Mouse (Mus musculus): ENCODE measurements at regions not wholly inside any gene's neighbourhood (a gene's known extent, or its start where the extent isn't known, plus 50 kb on each side); places are given as distances from the start of the nearest gene placed in this dataset.

DNA sequence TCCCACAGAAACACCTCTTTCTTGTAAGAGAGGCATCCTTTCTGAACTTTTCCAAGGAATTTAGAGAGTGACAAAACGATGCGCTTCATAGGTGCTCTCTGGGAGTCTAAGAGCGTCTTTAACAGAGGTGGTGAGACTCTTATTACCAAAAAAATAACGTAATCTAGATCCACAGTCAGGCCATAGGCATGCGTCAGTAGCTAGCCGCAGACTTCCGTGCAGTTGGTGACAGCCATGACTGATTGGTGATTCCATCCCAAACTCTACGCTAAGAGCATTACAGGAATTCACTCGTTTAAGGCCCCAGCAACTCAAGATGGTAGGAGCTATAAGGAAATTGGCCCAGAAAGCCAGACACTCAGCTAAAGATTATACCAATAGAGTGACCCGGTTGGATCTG lies 197.4 kb downstream of the Sox9 start:
- no peak for DNase-seq (ENCODE audit: low read depth, low spot score)

DNA sequence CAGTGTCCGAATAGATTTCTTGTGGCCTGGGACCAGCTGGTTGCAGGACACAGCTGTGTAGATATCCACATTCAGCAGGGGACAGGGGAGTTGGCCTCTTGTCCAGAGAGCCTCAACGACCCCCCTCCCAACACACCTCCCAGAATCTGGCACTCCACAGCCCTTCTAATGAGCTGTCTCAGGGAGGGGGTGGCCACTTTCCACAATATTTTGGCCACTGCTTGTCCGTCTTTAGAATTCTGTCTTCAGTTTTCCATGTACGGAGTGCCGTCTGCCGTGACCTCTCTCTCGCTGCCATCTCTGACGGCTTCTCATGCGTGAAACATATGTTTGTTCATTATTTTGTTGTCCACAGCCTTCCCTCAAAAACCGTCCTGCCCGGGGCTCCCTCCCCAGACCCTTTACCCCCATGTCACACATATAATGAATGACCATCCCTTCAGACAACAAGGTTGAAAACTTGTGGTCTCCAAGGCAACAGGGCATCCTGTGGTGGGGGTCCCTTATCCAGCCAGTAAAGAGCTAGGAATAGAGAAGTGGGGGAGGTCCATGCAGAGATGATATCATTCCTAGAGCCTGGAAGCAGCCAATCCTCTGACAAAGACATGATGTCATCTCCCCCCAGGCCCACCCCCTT lies 200.3 kb downstream of the Sox9 start:
- DNase-seq (ENCODE audit: low read depth, low spot score) = no peak

DNA sequence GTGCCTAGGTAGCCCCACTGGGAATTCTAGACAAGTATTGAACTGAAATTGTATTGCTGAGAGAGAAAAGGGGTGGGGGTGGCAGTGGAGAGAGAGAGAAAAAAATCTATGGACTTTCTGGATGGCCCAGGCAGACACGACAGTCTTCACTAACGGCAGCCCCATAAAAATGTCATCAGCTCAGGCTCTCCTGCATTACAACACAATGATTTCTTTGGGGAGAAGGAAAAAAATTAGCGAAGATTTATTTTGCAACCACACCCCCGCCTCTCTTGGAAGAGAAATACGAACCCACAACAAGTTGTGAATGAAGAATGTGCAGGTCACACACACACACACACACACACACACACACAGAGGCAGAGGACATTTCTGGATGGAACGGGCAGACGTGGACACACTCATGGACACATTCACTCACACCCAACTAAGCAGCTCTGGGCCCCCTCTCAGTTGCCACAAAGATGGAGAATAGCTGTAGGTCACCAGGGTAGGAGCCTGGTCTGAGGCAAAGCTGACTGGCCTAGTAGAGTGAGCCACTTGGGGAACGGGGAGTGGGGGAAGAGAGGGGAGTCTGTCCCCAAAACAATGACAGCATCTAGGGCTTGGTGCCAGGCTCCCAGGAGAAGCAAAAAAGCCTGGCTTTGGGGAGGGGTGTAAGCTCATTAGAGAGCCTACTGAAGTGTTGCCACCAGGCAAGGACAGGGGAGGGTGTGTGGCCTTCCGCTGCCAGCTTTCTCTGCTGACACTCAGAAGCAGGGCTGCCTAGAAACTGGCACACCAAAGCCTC lies 201.0 kb downstream of the Sox9 start:
- peak; percentile 18 for DNase-seq (ENCODE audit: low read depth, low spot score)

DNA sequence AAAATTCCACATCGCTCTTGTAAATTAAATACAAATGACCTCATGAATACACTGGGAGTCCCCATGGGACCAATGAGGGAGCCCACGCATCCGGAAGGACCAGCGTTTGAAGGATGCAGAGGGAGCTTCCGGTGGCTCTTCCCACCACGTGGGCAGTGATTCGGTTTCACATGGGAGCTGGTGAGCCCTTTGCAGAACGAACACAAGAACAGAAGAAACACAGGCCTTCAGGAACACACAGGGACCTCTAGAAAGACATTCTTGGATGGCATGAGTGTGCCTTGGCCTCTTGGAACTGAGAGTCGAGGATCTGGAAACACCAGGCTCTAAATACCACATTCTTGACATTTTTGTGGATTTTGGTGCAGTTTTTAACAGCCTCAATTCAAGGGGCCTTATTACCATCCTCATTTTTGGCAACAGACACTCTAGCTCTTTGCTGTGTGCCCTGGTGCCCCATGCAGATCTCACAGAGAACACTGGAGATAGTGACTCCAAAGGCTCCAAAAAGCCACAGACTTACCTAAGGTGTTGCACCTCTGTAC lies 204.1 kb downstream of the Sox9 start:
- DNase-seq (ENCODE audit: low read depth, low spot score) = no peak

DNA sequence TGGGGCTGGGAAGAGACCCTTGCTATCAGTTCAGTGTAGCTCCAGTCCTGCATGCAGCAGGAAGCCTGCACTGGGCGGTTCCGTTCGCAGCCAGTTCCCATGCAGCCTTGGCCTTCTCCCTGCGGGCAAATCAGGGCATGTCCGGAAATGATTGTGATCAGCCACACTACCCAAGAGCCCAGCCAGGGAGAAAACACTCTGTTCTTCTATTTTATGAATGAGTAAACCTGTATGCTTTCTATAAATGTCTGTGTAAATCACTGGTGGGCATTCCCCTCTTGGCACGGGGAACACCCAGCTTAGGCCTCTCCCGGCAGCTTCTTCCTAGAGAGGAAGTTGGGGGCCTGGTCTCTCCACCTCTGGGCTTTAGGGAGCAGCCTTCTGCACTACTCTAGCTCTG lies 205.8 kb downstream of the Sox9 start:
- no peak for DNase-seq (ENCODE audit: low read depth, low spot score)

DNA sequence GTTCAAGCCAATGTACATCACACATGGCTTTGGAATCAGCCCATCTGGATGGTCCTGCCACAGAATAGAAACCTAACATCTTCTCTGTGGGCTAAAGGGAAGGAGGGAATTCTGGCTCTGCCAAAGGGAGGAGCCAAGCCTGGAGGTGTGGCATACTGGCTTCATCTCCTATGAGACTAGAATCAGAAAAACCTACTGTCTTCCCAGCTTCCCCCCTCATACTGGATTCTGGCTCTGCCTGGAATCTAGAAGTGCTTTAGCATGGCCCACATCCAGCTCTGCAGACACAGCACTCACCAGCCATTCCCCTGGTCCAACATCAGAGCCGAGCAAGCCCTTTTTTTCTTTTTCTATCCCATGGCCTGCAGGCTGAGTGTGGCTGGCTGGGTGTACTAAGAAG lies 206.9 kb downstream of the Sox9 start:
- peak; percentile 58 for DNase-seq (ENCODE audit: low read depth, low spot score)

DNA sequence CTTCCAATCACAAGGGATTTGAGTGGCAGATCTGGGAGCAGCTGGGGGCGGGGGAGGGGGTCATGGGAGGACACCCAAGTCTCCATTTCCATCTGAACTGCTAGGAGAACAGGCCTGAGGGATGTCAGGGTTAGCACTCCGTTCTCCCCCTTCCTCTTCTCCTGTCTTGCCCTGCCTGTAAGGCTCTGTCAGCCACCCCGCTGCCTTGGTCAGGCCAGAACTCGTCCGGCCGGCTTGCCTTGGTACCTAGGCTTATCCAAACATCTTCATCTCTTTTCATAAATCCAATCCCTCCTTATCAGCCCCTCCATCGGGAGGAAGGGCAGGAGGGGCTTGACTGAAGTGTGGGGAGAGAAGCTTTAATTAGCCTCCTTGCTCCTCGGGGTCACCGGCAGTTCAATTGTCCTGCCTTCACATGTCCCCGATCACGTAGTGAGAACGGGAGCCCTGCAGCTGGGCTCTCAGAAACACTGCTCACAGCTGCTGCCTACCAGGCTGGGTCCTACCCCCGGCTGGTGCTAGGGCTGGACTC lies 208.0 kb downstream of the Sox9 start:
- DNase-seq (ENCODE audit: low read depth, low spot score) = no peak

DNA sequence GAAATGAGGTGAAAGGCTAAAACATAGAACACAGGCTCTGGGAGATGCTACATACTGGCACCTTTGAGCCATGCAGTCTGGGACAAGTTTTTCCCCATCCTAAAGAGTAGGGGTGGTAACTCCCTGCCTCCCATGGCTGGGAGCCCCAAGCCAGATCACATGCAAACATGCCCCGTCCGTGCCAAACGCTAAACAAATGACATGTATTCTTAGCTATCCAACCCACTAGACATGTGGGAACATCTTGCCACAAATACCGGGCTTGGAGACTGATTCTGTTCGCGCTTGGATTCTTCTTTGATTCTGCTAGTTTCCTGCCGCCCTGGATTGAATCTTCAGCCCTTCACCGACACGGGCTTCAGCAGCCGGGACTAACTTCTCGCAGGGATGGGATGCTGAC lies 208.7 kb downstream of the Sox9 start:
- no peak for DNase-seq (ENCODE audit: low read depth, low spot score)

DNA sequence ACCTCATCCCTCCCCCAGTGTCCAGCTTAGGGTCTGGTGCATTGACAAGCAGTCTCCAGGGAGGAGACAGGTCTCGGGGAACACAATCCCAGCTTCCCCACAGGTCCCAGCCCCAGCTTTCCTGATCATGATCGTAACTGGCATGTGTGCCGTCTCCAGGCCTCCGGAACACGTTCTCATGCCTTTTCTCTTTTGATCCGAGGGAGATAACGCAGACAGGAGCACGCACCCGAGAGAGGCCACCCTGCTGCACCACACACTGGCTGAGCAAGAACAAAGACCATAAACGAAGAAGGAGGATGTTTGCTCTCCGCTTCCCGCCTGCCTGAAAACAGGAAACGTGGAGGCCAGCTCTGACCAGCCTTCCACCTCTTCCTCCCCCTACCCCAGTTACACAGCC lies 209.8 kb downstream of the Sox9 start:
- no peak for DNase-seq (ENCODE audit: low read depth, low spot score)

DNA sequence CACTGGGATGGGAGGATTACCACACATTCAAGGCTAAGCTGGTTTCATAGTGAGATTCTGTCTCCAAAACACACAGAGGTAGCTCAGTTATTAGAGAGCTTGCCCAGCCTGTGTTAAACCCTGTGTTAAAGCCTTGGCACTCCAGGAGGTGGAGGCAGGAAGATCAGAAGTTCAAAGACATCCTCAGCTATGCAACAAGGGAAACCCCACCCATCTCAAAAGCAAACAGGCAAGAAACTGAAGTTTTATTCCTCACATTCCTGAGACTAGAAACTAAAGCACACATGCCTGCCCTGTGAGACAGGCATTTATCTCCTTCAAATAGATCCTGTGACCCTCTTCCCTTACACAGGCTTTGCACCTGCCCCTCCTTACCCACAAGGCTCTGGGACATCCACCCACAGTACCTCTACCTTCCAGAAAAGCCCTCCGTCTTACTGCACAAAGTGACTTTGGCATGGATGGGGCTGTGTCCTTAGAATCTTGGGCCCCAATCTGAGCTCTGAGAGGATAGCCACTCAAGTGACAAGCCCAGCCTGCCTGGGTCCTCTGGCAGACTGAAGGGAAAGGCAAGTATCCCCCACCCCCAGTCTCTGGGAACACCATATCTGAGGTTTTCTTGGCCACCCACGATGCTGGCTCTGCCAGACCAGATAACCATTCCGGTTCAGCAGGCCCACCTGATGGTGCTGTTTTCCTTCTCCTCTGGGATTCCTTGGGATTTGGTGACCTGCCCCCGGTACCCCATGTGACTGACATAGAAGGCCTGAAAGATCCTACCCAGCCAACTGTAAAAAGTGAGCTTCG lies 217.0 kb downstream of the Sox9 start:
- DNase-seq (ENCODE audit: low read depth, low spot score) = no peak

DNA sequence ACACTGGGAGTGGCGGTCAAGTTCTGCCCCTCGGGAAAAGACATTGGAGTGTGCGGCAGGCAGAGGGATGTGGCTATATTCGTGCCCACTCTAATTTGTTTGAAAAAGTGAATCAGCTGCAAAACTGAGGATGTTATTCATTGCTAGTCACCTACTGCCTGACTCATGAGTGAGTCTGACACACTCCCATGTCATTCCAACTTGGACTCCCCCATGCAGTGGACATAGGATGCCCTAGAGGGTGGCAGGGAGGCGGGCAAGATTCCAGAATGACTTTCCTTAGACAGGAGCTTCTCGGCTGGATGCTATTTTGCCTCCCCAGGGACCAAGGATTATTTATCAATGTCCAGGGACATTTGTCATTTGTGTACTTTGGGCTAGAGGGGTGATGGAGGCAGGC lies 219.0 kb downstream of the Sox9 start:
- peak; percentile 29 for DNase-seq (ENCODE audit: low read depth, low spot score)

DNA sequence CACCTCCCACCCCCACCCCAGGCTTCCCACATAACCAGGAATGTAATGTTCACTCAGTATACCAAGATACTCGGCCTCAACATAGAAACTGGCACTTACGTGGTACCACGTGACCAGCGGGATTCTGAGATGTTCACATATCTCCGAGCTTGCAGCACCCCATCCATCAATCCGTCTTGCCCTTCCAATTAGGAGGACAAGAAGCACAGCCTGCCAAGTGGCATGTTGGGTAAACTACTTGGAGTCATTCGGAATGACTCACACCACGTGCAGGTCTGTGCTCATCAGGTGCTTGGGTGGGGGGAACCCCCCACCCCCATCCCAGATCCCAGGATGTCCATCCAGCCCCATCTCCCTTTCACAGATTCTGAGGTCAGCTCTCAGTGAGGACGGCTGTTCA lies 223.9 kb downstream of the Sox9 start:
- DNase-seq (ENCODE audit: low read depth, low spot score) = no peak

DNA sequence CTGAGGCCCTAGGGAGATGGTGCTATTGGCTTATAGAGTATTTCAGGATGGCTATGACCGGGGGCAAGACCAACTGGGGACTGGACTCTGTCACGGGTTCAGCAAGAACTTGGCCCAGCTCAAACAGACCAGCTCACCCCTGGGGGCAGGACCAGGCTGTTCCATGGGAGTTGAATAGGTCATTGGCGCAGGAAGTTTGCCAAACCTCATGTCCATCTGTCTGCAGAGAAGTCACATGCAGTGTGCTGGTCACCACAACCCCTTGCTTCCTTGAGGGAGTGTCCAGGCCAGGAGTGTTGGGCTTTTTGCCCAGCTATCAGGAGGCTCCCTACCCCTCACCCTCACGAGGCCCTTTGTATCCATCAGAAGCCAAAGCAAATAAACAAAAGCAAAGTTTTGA lies 226.5 kb downstream of the Sox9 start:
- DNase-seq (ENCODE audit: low read depth, low spot score) = peak; percentile 30

DNA sequence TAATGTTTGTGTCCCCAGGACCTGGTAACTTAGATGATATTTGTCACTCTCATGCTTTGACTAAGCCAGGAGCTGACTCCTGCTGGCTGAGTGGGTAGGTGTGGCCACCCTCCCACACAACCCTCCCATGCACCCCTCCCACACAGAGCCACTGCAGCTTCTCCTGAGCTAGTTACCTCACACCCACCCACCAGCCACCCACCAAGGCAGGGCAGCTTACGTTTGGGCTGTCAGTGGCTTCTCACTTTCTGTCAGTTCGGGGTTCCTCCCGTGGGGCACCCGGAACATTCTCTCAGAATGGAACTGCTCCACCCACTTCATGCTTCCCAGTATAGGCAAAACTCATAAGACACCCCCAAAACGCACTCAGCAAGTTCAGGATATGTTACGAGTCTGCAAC lies 227.4 kb downstream of the Sox9 start:
- peak; percentile 61 for DNase-seq (ENCODE audit: low read depth, low spot score)

DNA sequence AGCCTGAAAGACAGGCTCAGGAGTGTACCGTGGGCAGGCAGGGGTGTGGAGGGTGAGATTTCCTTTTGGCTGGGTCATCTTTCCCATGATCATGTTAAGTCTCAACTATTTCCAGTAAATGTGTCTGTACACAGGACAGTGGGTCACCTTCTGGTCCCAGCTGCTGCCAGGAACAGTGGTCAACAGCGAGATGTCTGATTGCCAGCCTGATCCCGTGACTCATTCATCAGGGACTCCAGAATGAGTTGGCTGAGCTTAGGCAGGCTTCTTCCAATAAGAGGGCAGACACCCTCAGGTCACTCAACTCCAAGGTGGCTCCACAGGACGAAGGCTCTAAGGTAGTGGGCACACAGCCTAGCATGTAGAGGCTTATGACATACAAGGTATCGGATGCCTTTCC lies 228.9 kb downstream of the Sox9 start:
- DNase-seq (ENCODE audit: low read depth, low spot score) = no peak

DNA sequence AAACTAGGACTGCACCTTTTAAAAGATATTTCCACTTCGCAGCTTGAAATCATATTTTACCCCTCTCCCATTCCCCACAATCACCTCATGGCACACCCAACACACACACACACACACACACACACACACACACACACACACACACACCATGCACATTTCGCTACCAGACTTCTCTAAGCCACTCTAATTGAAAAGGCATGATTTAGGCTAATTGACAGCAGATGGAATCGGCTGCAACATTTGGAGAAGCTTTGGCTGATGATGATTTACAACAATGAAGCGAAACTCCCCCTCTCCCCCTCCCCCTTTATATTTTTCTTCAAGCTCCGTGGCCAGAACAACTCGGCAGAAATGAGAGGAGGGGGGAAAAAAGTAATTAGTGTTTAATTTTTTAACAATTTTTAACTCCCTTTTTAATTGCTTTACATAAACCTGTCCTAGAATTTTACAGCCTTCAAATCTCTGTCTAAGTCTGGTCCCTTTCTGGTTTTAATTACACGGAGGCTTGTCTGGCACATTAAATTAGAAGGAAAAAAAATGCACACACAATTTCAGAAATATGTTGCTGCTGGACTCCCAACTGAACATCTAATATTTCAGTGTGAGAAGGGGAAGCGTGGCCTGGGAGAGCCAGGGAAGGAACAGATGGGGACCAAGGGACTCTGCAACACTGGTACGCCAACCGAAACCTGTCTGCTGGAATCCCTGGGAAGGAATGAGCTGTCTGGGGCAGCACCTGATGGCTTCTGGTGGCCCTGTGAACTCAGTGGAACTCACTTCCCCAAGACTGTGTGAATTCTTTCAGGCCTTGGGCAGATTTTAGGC lies 232.4 kb downstream of the Sox9 start:
- DNase-seq (ENCODE audit: low read depth, low spot score) = peak; percentile 39

DNA sequence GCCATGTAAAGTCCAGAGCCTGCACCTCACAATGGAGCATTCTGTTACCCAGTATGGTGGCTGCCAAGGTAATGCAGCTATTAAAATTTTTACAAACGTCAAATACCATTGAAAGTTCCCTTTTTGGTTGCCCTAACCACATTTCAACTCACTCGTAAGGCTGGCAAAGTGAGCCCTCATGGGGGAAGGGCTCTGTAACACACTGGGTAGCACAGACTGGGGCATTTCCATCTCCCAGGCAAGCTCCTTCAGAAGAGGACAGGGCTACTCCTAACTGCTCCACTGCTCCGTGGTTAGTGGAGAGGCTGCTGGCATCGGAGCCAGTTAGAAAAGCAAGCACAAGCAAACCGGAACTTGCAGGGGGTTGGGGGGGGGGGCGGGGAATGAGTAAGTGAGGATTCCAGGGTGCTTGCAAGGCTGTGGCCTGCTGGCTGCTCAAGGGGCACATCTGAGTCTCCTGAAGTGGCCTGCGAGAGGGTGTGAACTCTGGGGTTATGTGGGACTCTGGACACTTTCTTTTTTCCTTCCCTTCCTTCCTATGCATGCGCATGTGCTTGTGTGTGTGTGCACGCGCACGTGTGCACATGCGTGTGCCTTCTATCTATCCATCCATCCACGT lies 233.8 kb downstream of the Sox9 start:
- DNase-seq (ENCODE audit: low read depth, low spot score) = no peak

DNA sequence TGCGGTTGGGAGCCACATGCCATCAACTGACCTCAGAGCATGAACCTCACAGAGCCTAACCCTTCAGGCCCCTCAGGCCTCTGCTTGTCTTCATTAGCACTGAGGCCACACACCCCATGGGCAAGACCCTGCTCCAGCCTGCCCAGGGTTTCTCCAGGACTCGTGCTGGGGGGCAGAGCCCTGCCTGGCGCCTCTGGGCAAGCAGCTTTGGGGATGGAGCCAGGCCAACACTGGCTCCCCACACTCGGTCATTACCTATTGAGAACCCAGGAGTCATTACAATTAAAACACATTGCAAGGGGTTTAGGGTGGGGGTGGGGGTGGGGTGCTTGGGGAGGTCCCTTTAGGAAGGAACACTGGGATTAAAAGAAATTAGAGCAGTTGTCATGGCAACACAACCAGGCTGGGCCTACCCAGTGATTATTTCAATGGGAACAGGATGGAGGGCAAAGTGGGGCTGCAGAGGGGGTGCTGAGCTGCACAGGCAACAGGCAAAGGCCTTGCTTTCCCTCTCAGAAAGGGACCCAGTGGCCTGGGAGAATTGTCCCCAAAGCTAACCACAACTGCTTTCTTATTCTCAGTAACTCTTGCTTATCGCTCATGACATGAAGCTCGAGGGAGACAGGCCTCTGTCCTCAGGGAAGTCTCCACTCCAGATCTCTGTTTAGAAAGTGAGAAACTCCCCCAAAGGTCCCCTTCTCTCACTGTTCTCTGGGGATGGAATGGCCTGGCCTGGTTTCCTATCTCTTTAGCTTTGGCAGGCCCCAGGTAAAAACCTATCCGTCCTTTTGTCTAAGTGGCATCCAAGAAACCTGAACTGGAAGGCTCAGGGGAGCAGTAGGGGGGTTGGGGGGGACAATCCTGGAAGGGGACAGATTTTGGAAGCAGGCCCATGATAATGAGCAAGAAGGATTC lies 235.0 kb downstream of the Sox9 start:
- peak; percentile 51 for DNase-seq (ENCODE audit: low read depth, low spot score)

DNA sequence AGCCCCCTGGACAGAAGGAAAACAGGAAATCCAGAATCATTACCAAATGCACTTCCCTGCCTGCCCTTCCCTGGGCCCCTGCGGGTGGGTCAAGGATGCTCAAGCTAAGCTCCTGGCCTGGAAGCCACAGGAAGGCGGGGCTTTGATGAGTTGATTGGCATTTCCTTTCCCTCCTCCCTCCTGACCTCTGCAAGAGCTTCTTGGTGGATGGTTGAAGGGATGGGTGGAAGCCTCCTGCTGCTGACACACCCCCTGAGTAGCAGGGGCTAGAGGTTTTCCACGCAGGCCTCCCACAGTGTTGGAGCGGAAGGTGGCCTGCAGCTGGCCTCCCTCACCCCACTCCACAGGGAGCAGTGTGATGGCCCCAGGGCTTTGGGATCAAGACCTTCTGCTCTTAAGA lies 239.5 kb downstream of the Sox9 start:
- no peak for DNase-seq (ENCODE audit: low read depth, low spot score)

DNA sequence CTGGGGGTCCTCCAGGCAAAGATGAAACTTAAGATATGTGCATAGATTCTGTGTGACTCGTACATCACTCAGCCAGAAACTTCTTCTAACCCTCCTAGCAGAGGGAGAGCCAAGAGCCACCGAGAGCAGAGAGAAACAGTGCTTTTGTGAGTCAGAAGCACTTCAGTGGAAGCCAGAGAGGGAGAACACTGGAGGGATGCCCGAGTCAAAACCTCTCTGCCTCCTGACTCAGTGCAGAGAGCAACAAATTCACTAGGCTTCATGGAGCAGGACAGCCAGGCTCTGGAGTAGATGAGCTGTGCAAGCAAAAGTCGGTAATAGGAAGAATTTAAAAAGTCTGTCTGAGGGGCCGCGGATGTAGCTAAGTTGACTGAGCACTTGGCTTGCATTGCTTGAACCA lies 245.0 kb downstream of the Sox9 start:
- peak; percentile 62 for DNase-seq (ENCODE audit: low read depth, low spot score)

Data from brain, adult 2 months (tissue).